Mouse (Mus musculus): ENCODE results near the gene Gli3. TPM values are rescaled to one million over a fixed set of nuclear protein-coding genes. Genes with fewer than 3 reads are reported as not detected.

The Gli3 gene
- polyA plus RNA-seq, 1 experiment from 2014 or later: 50.0 TPM

GRCm38 (mm10) chr13:15464081-15464526, 1.1 kb downstream of the Gli3 start:
- Histone ChIP-seq H3K27me3 (no peaks in the 10 kb centered on the region), H3K9ac (replicated peaks) (peak overlapping the region; percentile 100), H3K27ac (peak overlapping the region; percentile 100), H3K9me3 (no peaks in the 10 kb centered on the region), H3K4me3 (replicated peaks) (peak overlapping the region; percentile 97), H3K4me2 (peak overlapping the region; percentile 70), H3K36me3 (no peaks in the 10 kb centered on the region), H3K4me1 (replicated peaks) (peaks cover 35% of the 10 kb centered on the region)
- no peak for ATAC-seq (ENCODE audit: insufficient number of reproducible peaks, insufficient read depth, low FRiP score, low TSS enrichment, low read depth)
- under 1% methylated on average over 51 of the region's 51 CpGs for WGBS

GRCm38 (mm10) chr13:15464741-15465250, 1.8 kb downstream of the Gli3 start:
- H3K4me2 ChIP-seq: peak overlapping the region; percentile 70
- H3K36me3 ChIP-seq: no peaks in the 10 kb centered on the region
- no peaks in the 10 kb centered on the region for H3K27me3 ChIP-seq
- peaks cover 42% of the 10 kb centered on the region for H3K4me1 ChIP-seq (replicated peaks)
- H3K9ac ChIP-seq (replicated peaks): peak overlapping the region; percentile 100
- peak overlapping the region; percentile 100 for H3K27ac ChIP-seq
- ATAC-seq (ENCODE audit: insufficient number of reproducible peaks, insufficient read depth, low FRiP score, low TSS enrichment, low read depth): no peak
- under 1% methylated on average over 11 of the region's 11 CpGs for WGBS
- peak overlapping the region; percentile 97 for H3K4me3 ChIP-seq (replicated peaks)
- no peaks in the 10 kb centered on the region for H3K9me3 ChIP-seq

- Histone ChIP-seq H3K4me2 (peak overlapping the region; percentile 70), H3K4me3 (replicated peaks) (peak overlapping the region; percentile 97), H3K27ac (peak overlapping the region; percentile 64), H3K36me3 (no peaks in the 10 kb centered on the region), H3K4me1 (replicated peaks) (peaks cover 58% of the 10 kb centered on the region), H3K9me3 (no peaks in the 10 kb centered on the region), H3K9ac (replicated peaks) (peak overlapping the region; percentile 49), H3K27me3 (no peaks in the 10 kb centered on the region)
- no peak for ATAC-seq (ENCODE audit: insufficient number of reproducible peaks, insufficient read depth, low FRiP score, low TSS enrichment, low read depth)
- WGBS: 13% methylated on average over 6 of the region's 6 CpGs
These were observed 3.5 kb downstream of the Gli3 start for GRCm38 (mm10) chr13:15466496-15466895.

- Histone ChIP-seq H3K4me1 (replicated peaks) (peaks cover 58% of the 10 kb centered on the region), H3K4me2 (peak overlapping the region; percentile 70), H3K27me3 (no peaks in the 10 kb centered on the region), H3K9me3 (no peaks in the 10 kb centered on the region), H3K4me3 (replicated peaks) (peak overlapping the region; percentile 97), H3K36me3 (no peaks in the 10 kb centered on the region), H3K27ac (peak overlapping the region; percentile 64), H3K9ac (replicated peaks) (peak overlapping the region; percentile 49; the same call in 1 of the 2 replicates)
- no peak for ATAC-seq (ENCODE audit: insufficient number of reproducible peaks, insufficient read depth, low FRiP score, low TSS enrichment, low read depth)
- WGBS: 7% methylated on average over 3 of the region's 3 CpGs
These were observed 4.4 kb downstream of the Gli3 start for GRCm38 (mm10) chr13:15467409-15467808.

- Histone ChIP-seq H3K9me3 (no peaks in the 10 kb centered on the region), H3K4me3 (replicated peaks) (peak overlapping the region; percentile 97), H3K9ac (replicated peaks) (no peak overlapping the region), H3K4me1 (replicated peaks) (peaks cover 66% of the 10 kb centered on the region), H3K27me3 (no peaks in the 10 kb centered on the region), H3K4me2 (peak overlapping the region; percentile 70), H3K27ac (peak overlapping the region; percentile 64), H3K36me3 (no peaks in the 10 kb centered on the region)
- no peak for ATAC-seq (ENCODE audit: insufficient number of reproducible peaks, insufficient read depth, low FRiP score, low TSS enrichment, low read depth)
- 9% methylated on average over 4 of the region's 4 CpGs for WGBS
These were observed 5.4 kb downstream of the Gli3 start for GRCm38 (mm10) chr13:15468421-15468820.

GRCm38 (mm10) chr13:15470056-15470455, 7.0 kb downstream of the Gli3 start:
- no peaks in the 10 kb centered on the region for H3K9me3 ChIP-seq
- no peak overlapping the region for H3K4me3 ChIP-seq (replicated peaks)
- peak overlapping the region; percentile 28; the same call in 1 of the 2 replicates for H3K4me2 ChIP-seq
- H3K4me1 ChIP-seq (replicated peaks): peaks cover 77% of the 10 kb centered on the region
- ATAC-seq (ENCODE audit: insufficient number of reproducible peaks, insufficient read depth, low FRiP score, low TSS enrichment, low read depth): no peak
- H3K27me3 ChIP-seq: no peaks in the 10 kb centered on the region
- H3K36me3 ChIP-seq: no peaks in the 10 kb centered on the region
- H3K27ac ChIP-seq: no peak overlapping the region
- H3K9ac ChIP-seq (replicated peaks): no peak overlapping the region
- WGBS: 45% methylated on average over 3 of the region's 3 CpGs

GRCm38 (mm10) chr13:15472712-15473111, 9.7 kb downstream of the Gli3 start:
- WGBS: 44% methylated on average over 3 of the region's 3 CpGs
- H3K36me3 ChIP-seq: peaks cover 4% of the 10 kb centered on the region; the same call in 1 of the 2 replicates
- peaks cover 58% of the 10 kb centered on the region for H3K4me1 ChIP-seq (replicated peaks)

GRCm38 (mm10) chr13:15474393-15474792, 11.4 kb downstream of the Gli3 start:
- peaks cover 44% of the 10 kb centered on the region for H3K4me1 ChIP-seq (replicated peaks)
- H3K9me3 ChIP-seq: no peaks in the 10 kb centered on the region
- no peak overlapping the region for H3K27ac ChIP-seq
- no peak overlapping the region for H3K4me2 ChIP-seq
- ATAC-seq (ENCODE audit: insufficient number of reproducible peaks, insufficient read depth, low FRiP score, low TSS enrichment, low read depth): no peak
- WGBS: 60% methylated on average over 2 of the region's 2 CpGs
- H3K36me3 ChIP-seq: peaks cover 17% of the 10 kb centered on the region
- no peaks in the 10 kb centered on the region for H3K27me3 ChIP-seq
- no peak overlapping the region for H3K9ac ChIP-seq (replicated peaks)
- no peak overlapping the region for H3K4me3 ChIP-seq (replicated peaks)

More at GRCm38 (mm10) chr13:15472712-15473111, 9.7 kb downstream of the Gli3 start:
- Histone ChIP-seq H3K4me3 (replicated peaks) (no peak overlapping the region), H3K27me3 (no peaks in the 10 kb centered on the region), H3K4me2 (no peak overlapping the region), H3K9ac (replicated peaks) (no peak overlapping the region), H3K9me3 (no peaks in the 10 kb centered on the region), H3K27ac (no peak overlapping the region)
- no peak for ATAC-seq (ENCODE audit: insufficient number of reproducible peaks, insufficient read depth, low FRiP score, low TSS enrichment, low read depth)

- Histone ChIP-seq H3K36me3 (no peaks in the 10 kb centered on the region), H3K4me2 (no peak overlapping the region), H3K9ac (replicated peaks) (no peak overlapping the region), H3K27me3 (no peaks in the 10 kb centered on the region), H3K4me3 (replicated peaks) (no peak overlapping the region), H3K27ac (no peak overlapping the region), H3K9me3 (no peaks in the 10 kb centered on the region), H3K4me1 (replicated peaks) (peaks cover 37% of the 10 kb centered on the region)
- no peak for ATAC-seq (ENCODE audit: insufficient number of reproducible peaks, insufficient read depth, low FRiP score, low TSS enrichment, low read depth)
- 73% methylated on average over 14 of the region's 14 CpGs for WGBS
These were observed 23.2 kb downstream of the Gli3 start for GRCm38 (mm10) chr13:15486033-15486891.

- Histone ChIP-seq H3K4me1 (replicated peaks) (peaks cover 41% of the 10 kb centered on the region), H3K9ac (replicated peaks) (no peak overlapping the region), H3K27me3 (no peaks in the 10 kb centered on the region), H3K4me3 (replicated peaks) (no peak overlapping the region), H3K9me3 (no peaks in the 10 kb centered on the region), H3K27ac (no peak overlapping the region), H3K4me2 (no peak overlapping the region), H3K36me3 (no peaks in the 10 kb centered on the region; the same call in 1 of the 2 replicates)
- ATAC-seq (ENCODE audit: insufficient number of reproducible peaks, insufficient read depth, low FRiP score, low TSS enrichment, low read depth): no peak
- 18% methylated on average over 7 of the region's 7 CpGs for WGBS
These were observed 24.3 kb downstream of the Gli3 start for GRCm38 (mm10) chr13:15487334-15487733.

GRCm38 (mm10) chr13:15488065-15488464, 25.0 kb downstream of the Gli3 start:
- no peaks in the 10 kb centered on the region for H3K27me3 ChIP-seq
- no peaks in the 10 kb centered on the region; the same call in 1 of the 2 replicates for H3K36me3 ChIP-seq
- 71% methylated on average over 1 of the region's 1 CpGs for whole genome bisulfite sequencing
- no peak overlapping the region for H3K4me3 ChIP-seq (replicated peaks)
- no peak overlapping the region for H3K9ac ChIP-seq (replicated peaks)
- H3K4me1 ChIP-seq (replicated peaks): peaks cover 39% of the 10 kb centered on the region
- no peak for ATAC-seq (ENCODE audit: insufficient number of reproducible peaks, insufficient read depth, low FRiP score, low TSS enrichment, low read depth)
- H3K27ac ChIP-seq: no peak overlapping the region
- no peak overlapping the region for H3K4me2 ChIP-seq
- H3K9me3 ChIP-seq: no peaks in the 10 kb centered on the region

Measured in limb, embryonic 12.5 days (tissue).